Mouse (Mus musculus) liver, postnatal 0 days (tissue): ENCODE data around the gene Asb14. TPM values are rescaled to one million over a fixed set of nuclear protein-coding genes. Genes with fewer than 3 reads are reported as not detected.
"Not testable (repeated sequence)": the region's sequence is repeated elsewhere in the genome, so short reads cannot be mapped to it uniquely, and the experiment has no call there.

Source experiments
- ATAC-seq: fragments of 200-750 bp; cut with Nextera tagmentation; 2 replicates; pipeline ENCODE4 v1.8.0; 2017; ENCODE audit warnings: mild to moderate bottlenecking, moderate library complexity
- DNase-seq: peaks from one replicate; pipeline ENCODE4 v3.0.0-alpha.2; 2016
- H3K27ac ChIP-seq: fragments of 300-500 bp; sonication (generic); 2 replicates; pipeline ENCODE4 v1.5.1; 2014; ENCODE audit warnings: antibody characterized with exemption, moderate library complexity, mild to moderate bottlenecking, low read depth
- H3K27me3 ChIP-seq: fragments of 300-500 bp; sonication (generic); 2 replicates; pipeline ENCODE4 v1.6.1; 2014; ENCODE audit warnings: low read length, control low read depth, mixed read lengths; ENCODE audit not compliant: insufficient read depth
- H3K36me3 ChIP-seq: fragments of 300-500 bp; sonication (generic); replicated peaks from 2 replicates; pipeline ENCODE4 v1.6.1; 2014; ENCODE audit warnings: mild to moderate bottlenecking, control low read depth, low read length, moderate library complexity, mixed read lengths; ENCODE audit not compliant: insufficient read depth
- H3K4me1 ChIP-seq: fragments of 300-500 bp; sonication (generic); 2 replicates; pipeline ENCODE4 v1.6.1; 2014; ENCODE audit warnings: antibody characterized with exemption, mild to moderate bottlenecking, control low read depth; ENCODE audit not compliant: insufficient read depth
- H3K4me2 ChIP-seq: fragments of 300-500 bp; sonication (generic); 2 replicates; pipeline ENCODE4 v1.6.1; 2014; ENCODE audit warnings: low read depth, mild to moderate bottlenecking, low read length, moderate library complexity, mixed read lengths
- H3K4me3 ChIP-seq: fragments of 300-500 bp; sonication (generic); 2 replicates; pipeline ENCODE4 v1.5.1; 2014; ENCODE audit warnings: low read depth, low read length
- H3K9ac ChIP-seq: fragments of 300-500 bp; sonication (generic); replicated peaks from 2 replicates; pipeline ENCODE4 v1.6.1; 2014; ENCODE audit warnings: mild to moderate bottlenecking, moderate library complexity
- H3K9me3 ChIP-seq: fragments of 300-500 bp; sonication (generic); 2 replicates; pipeline ENCODE4 v1.6.1; 2016; ENCODE audit warnings: mild to moderate bottlenecking, control low read depth, low read length, mixed read lengths
- CTCF ChIP-seq: sonication (generic); IDR thresholded peaks from 2 replicates; pipeline ENCODE4 v1.5.1; 2016; ENCODE audit warnings: antibody characterized with exemption, low read depth
- EP300 ChIP-seq: IDR thresholded peaks from 2 replicates; pipeline ENCODE4 v1.6.1; 2016; ENCODE audit warnings: antibody characterized with exemption, low read depth, mild to moderate bottlenecking
- WGBS: fragments of 180-500 bp; shearing (Covaris S2); extraction: QIAGEN DNeasy Blood & Tissue Kit; methylation state at CpG from one replicate; pipeline ENCODE4 v1.1.7; 2014; ENCODE audit not compliant: insufficient replicate concordance; 5-methylcytosine and 5-hydroxymethylcytosine counted together
- polyA plus RNA-seq: library from polyadenylated mRNA; unstranded; fragments of >200 nt; fragmentation: Nextera tagmentation; extraction: Ambion mirVana; gene quantifications from 2 replicates; pipeline ENCODE4 v1.2.1, GENCODE M21; 2015

Gene Asb14
- polyA plus RNA-seq, 1 experiment from 2014 or later: not detected

GRCm38 (mm10) chr14:26934891-26935290 is 40.5 kb downstream of the Asb14 start:
- TF ChIP-seq EP300 (no peak), CTCF (no peak)
- Histone ChIP-seq H3K36me3 (0 out of 2 replicates have a peak, but pooled peaks cover 4% of the 10 kb centered on the region), H3K4me3 (no peak overlapping the region), H3K27me3 (no peaks in the 10 kb centered on the region), H3K9ac (no peak overlapping the region), H3K27ac (no peak overlapping the region), H3K4me2 (no peak overlapping the region), H3K9me3 (no peaks in the 10 kb centered on the region), H3K4me1 (no peaks in the 10 kb centered on the region)
- WGBS: 86% methylated on average over 3 of the region's 3 CpGs
- DNase-seq: no peak
- no peak for ATAC-seq

GRCm38 (mm10) chr14:26935558-26935957 is 41.2 kb downstream of the Asb14 start:
- no peak for ATAC-seq
- H3K36me3 ChIP-seq: 0 out of 2 replicates have a peak, but pooled peaks cover 4% of the 10 kb centered on the region
- no peak overlapping the region for H3K27ac ChIP-seq
- H3K4me3 ChIP-seq: no peak overlapping the region
- no peak for DNase-seq
- WGBS: 63% methylated on average over 4 of the region's 4 CpGs
- H3K9ac ChIP-seq: no peak overlapping the region
- H3K4me2 ChIP-seq: no peak overlapping the region
- H3K9me3 ChIP-seq: no peaks in the 10 kb centered on the region
- no peaks in the 10 kb centered on the region for H3K4me1 ChIP-seq
- no peaks in the 10 kb centered on the region for H3K27me3 ChIP-seq
- TF ChIP-seq EP300: no peak
- TF ChIP-seq CTCF: no peak

DNA sequence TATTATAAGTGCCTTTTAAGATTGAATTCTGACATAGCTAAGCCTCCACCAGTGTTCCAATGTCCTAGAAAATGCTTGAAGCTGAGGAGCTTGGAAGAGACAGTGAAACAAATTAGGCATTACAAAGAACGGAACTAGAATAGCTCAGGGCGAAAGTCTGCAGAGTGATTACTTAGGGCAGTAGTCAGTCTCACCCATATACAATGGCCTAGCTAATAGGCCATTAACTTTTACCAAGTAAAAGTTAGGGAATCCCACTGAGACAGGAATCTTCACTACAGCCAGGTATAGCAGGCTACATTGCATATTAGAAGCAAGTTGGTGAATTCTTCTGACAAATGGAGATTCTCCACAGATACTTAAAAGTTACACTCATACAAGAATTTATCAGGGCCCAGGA is 61.8 kb downstream of the Asb14 start:
- not testable (repeated sequence) for H3K4me2 ChIP-seq, H3K27ac ChIP-seq, H3K36me3 ChIP-seq, DNase-seq, H3K9me3 ChIP-seq, H3K4me1 ChIP-seq, H3K9ac ChIP-seq, H3K4me3 ChIP-seq, ATAC-seq, H3K27me3 ChIP-seq
- 69% methylated on average over 2 of the region's 2 CpGs for WGBS

DNA sequence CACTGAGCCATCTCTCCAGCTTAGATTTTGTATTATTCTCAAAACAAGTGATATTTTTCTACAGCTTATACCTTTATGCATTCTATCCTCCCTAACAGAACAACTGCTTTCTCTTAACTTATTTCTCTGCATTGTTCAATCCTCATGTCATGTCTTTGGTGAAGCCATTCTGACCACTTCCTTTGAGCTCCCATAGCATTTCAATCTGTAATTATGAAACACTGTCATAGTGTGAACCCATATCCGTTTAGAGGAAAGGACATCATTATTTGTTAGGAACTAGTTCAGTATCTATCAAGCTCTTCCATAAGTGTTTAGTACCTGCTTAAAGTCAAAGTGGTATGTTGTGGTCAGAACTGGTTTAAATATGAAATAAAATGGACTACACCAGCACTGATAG is 66.2 kb downstream of the Asb14 start:
- WGBS: 67% methylated on average over 1 of the region's 1 CpGs
- TF ChIP-seq CTCF (no peak), EP300 (no peak)
- no peak overlapping the region for H3K4me2 ChIP-seq
- H3K4me1 ChIP-seq: no peaks in the 10 kb centered on the region
- H3K9me3 ChIP-seq: no peaks in the 10 kb centered on the region
- no peaks in the 10 kb centered on the region for H3K27me3 ChIP-seq
- DNase-seq (no peak), ATAC-seq (no peak)
- H3K9ac ChIP-seq: no peak overlapping the region
- no peak overlapping the region for H3K4me3 ChIP-seq
- H3K36me3 ChIP-seq: 0 out of 2 replicates have a peak, but pooled peaks cover 7% of the 10 kb centered on the region
- H3K27ac ChIP-seq: no peak overlapping the region

Other genes starting within 250 kb of the Asb14 start
- gene Pde12, start 224.7 kb upstream of the Asb14 start, polyA plus RNA-seq: 3.9 and 4.3 TPM in 2 replicates
- 0.02 and 0.04 TPM in 2 replicates for gene Dnah12, start 201.3 kb upstream of the Asb14 start, polyA plus RNA-seq
- gene Appl1, start 76.7 kb downstream of the Asb14 start, polyA plus RNA-seq: 8.9 and 9.6 TPM in 2 replicates
- gene Hesx1, start 99.9 kb downstream of the Asb14 start, polyA plus RNA-seq: 1.5 and 2.3 TPM in 2 replicates
- 0.11 and 0.12 TPM in 2 replicates for gene Il17rd, start 144.4 kb downstream of the Asb14 start, polyA plus RNA-seq
- gene Arhgef3, start 220.3 kb downstream of the Asb14 start, polyA plus RNA-seq: 7.7 and 11.4 TPM in 2 replicates